ENCODE assay signal across 28 mouse cellular contexts in the genomic region with DNA sequence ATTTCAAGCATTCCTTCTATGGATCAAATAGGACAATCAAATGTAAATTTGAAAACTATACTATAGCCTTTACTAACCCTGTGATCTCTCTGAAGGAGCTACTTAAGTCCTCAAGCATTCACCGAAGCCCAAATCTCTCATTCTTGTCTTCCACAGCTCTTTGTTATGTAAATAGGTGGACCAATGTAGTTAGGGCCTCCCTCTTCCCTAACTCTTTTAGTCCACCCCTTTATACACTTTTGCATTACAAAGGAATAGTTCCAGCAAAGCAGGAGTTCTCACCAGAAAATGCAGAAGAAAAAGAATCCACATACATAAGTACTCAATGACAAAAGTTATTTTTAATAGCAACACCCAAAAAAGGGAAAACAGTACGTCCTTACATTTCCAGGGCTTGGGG. TPM values are rescaled to one million over a fixed set of nuclear protein-coding genes. Genes with fewer than 3 reads are reported as not detected.
DNase-seq lines count a peak whose midpoint lies in the region; ATAC-seq lines count a peak whose summit lies in the region.
"Had no signal": no experiment of that assay in that cellular context is flagged by ENCODE, and none has a peak within 500 bp of the region (broad histone marks: within the 10 kb centered on the region; RNA-seq: fewer than 3 reads in every experiment).

No protein-coding gene starts in this region.

- no peak overlapping the region for H3K4me2 ChIP-seq in hindbrain, embryonic 11.5 days (replicated peaks; ENCODE audit: low read depth, low read length)
- no peak overlapping the region for H3K4me2 ChIP-seq in hindbrain, embryonic 14.5 days (replicated peaks)
- no peak overlapping the region for H3K4me2 ChIP-seq in heart, embryonic 11.5 days
- H3K4me2 ChIP-seq: embryonic facial prominence, embryonic 12.5 days; embryonic facial prominence, embryonic 15.5 days; forebrain, embryonic 12.5 days; heart, embryonic 13.5 days; hindbrain, embryonic 12.5 days had no signal

- no peaks in the 10 kb centered on the region for H3K4me1 ChIP-seq in hindbrain, embryonic 11.5 days (replicated peaks; ENCODE audit: control insufficient read depth, insufficient read depth, low read length)
- no peaks in the 10 kb centered on the region for H3K4me1 ChIP-seq in hindbrain, embryonic 14.5 days (replicated peaks; ENCODE audit: control insufficient read depth, insufficient read depth, low read length)
- no peaks in the 10 kb centered on the region for H3K4me1 ChIP-seq in heart, embryonic 11.5 days (ENCODE audit: control insufficient read depth, insufficient read depth, low read length)
- H3K4me1 ChIP-seq: embryonic facial prominence, embryonic 12.5 days; embryonic facial prominence, embryonic 15.5 days; forebrain, embryonic 12.5 days; heart, embryonic 13.5 days; hindbrain, embryonic 12.5 days had no signal

- H3K27me3 ChIP-seq in hindbrain, embryonic 11.5 days (ENCODE audit: control insufficient read depth, insufficient read depth, low read length) = no peaks in the 10 kb centered on the region
- H3K27me3 ChIP-seq in hindbrain, embryonic 14.5 days (ENCODE audit: control insufficient read depth, insufficient read depth, low read length) = no peaks in the 10 kb centered on the region
- no peaks in the 10 kb centered on the region for H3K27me3 ChIP-seq in heart, embryonic 11.5 days (ENCODE audit: control insufficient read depth, insufficient read depth, low read length)
- H3K27me3 ChIP-seq: CH12.LX; embryonic facial prominence, embryonic 12.5 days; embryonic facial prominence, embryonic 15.5 days; forebrain, embryonic 12.5 days; heart, embryonic 13.5 days; hindbrain, embryonic 12.5 days had no signal

- no peak overlapping the region for H3K27ac ChIP-seq in hindbrain, embryonic 11.5 days (ENCODE audit: low read depth, low read length)
- no peak overlapping the region for H3K27ac ChIP-seq in hindbrain, embryonic 14.5 days
- H3K27ac ChIP-seq in heart, embryonic 11.5 days (ENCODE audit: low read depth, low read length) = no peak overlapping the region
- H3K27ac ChIP-seq: embryonic facial prominence, embryonic 12.5 days; embryonic facial prominence, embryonic 15.5 days; forebrain, embryonic 12.5 days; heart, embryonic 13.5 days; hindbrain, embryonic 12.5 days had no signal

- WGBS in hindbrain, embryonic 11.5 days = 34% methylated on average over 2 of the region's 2 CpGs
- WGBS in hindbrain, embryonic 14.5 days = 20% methylated on average over 2 of the region's 2 CpGs
- 65% methylated on average over 2 of the region's 2 CpGs for WGBS in heart, embryonic 11.5 days (ENCODE audit: insufficient replicate concordance)

- no peak overlapping the region for H3K9ac ChIP-seq in hindbrain, embryonic 11.5 days (ENCODE audit: low read depth, low read length)
- no peak overlapping the region for H3K9ac ChIP-seq in hindbrain, embryonic 14.5 days
- no peak overlapping the region for H3K9ac ChIP-seq in heart, embryonic 11.5 days (ENCODE audit: low read depth, low read length)
- H3K9ac ChIP-seq: embryonic facial prominence, embryonic 12.5 days; embryonic facial prominence, embryonic 15.5 days; forebrain, embryonic 12.5 days; heart, embryonic 13.5 days; hindbrain, embryonic 12.5 days had no signal

- 0 out of 2 replicates have a peak, but pooled peaks have one; percentile 53 for ATAC-seq in hindbrain, embryonic 11.5 days (ENCODE audit: low FRiP score)
- ATAC-seq in hindbrain, embryonic 14.5 days (ENCODE audit: low FRiP score) = no peak
- ATAC-seq in heart, embryonic 11.5 days (replicated peaks; ENCODE audit: insufficient number of reproducible peaks, low FRiP score, low TSS enrichment) = no peak
- ATAC-seq: hindbrain, embryonic 16.5 days; intestine, embryonic 16.5 days had no signal

- H3K36me3 ChIP-seq in hindbrain, embryonic 11.5 days (ENCODE audit: control insufficient read depth, insufficient read depth, low read length) = no peaks in the 10 kb centered on the region
- H3K36me3 ChIP-seq in hindbrain, embryonic 14.5 days (replicated peaks; ENCODE audit: control insufficient read depth, insufficient read depth) = no peaks in the 10 kb centered on the region
- no peaks in the 10 kb centered on the region for H3K36me3 ChIP-seq in heart, embryonic 11.5 days (ENCODE audit: control insufficient read depth, insufficient read depth, low read length)
- H3K36me3 ChIP-seq: embryonic facial prominence, embryonic 12.5 days; embryonic facial prominence, embryonic 15.5 days; forebrain, embryonic 12.5 days; heart, embryonic 13.5 days; hindbrain, embryonic 12.5 days had no signal

- H3K4me3 ChIP-seq in hindbrain, embryonic 11.5 days (ENCODE audit: low read depth, low read length) = no peak overlapping the region
- H3K4me3 ChIP-seq in hindbrain, embryonic 14.5 days (replicated peaks; ENCODE audit: low read length) = no peak overlapping the region
- no peak overlapping the region for H3K4me3 ChIP-seq in heart, embryonic 11.5 days (ENCODE audit: low read depth, low read length)
- H3K4me3 ChIP-seq: embryonic facial prominence, embryonic 12.5 days; embryonic facial prominence, embryonic 15.5 days; forebrain, embryonic 12.5 days; heart, embryonic 13.5 days; hindbrain, embryonic 12.5 days had no signal

- DNase-seq in embryo, embryonic 11 days = peak; percentile 19
- no peak for DNase-seq in embryo, embryonic 10 days (ENCODE audit: low spot score)
- DNase-seq in hindbrain, embryonic 11.5 days (ENCODE audit: low spot score) = no peak
- DNase-seq in hindbrain, embryonic 14.5 days (ENCODE audit: low spot score) = no peak
- DNase-seq in ES-CJ7 (ENCODE audit: low read depth, low spot score) (peak; percentile 84), R1 (ENCODE audit: low read depth, low spot score) (peak; percentile 90)
- DNase-seq in thymus, postnatal 10 days (ENCODE audit: low spot score in 2 of 2) = no peak
- DNase-seq: adrenal gland, adult 8-10 months; adrenal gland, postnatal 25 days; B cell, adult 2 months; cerebellum, adult 18-20 months; cerebellum, adult 9-10 months; cerebellum, postnatal 14 days; gastrocnemius, postnatal 25 days; heart, adult 18-20 months; heart, postnatal 14 days; heart, postnatal 4 days; kidney, adult 18-20 months; kidney, adult 9 months had no signal

- no peaks in the 10 kb centered on the region for H3K9me3 ChIP-seq in hindbrain, embryonic 11.5 days (ENCODE audit: control insufficient read depth, low read length)
- no peaks in the 10 kb centered on the region for H3K9me3 ChIP-seq in hindbrain, embryonic 14.5 days (ENCODE audit: control insufficient read depth, low read length)
- no peaks in the 10 kb centered on the region for H3K9me3 ChIP-seq in heart, embryonic 11.5 days (replicated peaks; ENCODE audit: control insufficient read depth, low read length)
- H3K9me3 ChIP-seq: embryonic facial prominence, embryonic 12.5 days; embryonic facial prominence, embryonic 15.5 days; forebrain, embryonic 12.5 days; heart, embryonic 13.5 days; hindbrain, embryonic 12.5 days had no signal

RNA-seq across cellular contexts. Expression of a gene that starts 47.3 kb away (rescaled TPM):
- polyA plus RNA-seq in hindbrain, embryonic 11.5 days (2014; fragmentation: Nextera tagmentation; extraction: Ambion mirVana) = 103 and 112 TPM in 2 replicates
- 172 and 195 TPM in 2 replicates for polyA plus RNA-seq in hindbrain, embryonic 14.5 days (2014; fragmentation: Nextera tagmentation; extraction: Ambion mirVana)
- polyA plus RNA-seq in heart, embryonic 11.5 days (2014; fragmentation: Nextera tagmentation; extraction: Ambion mirVana) = 2.3 and 2.5 TPM in 2 replicates

Comparison
In these comparisons a context has a peak if more than half of its experiments do, and no peak if none do; other contexts are left out.
1. DNase-seq: peak in embryo, embryonic 11 days (single experiment), ES-CJ7 (single experiment) and R1 (single experiment); none in embryo, embryonic 10 days (single experiment), hindbrain, embryonic 11.5 days (single experiment), hindbrain, embryonic 14.5 days (single experiment) and thymus, postnatal 10 days (0 of 2).
2. RNA of a gene that starts 47.3 kb away (polyA plus RNA-seq): 172 to 195 TPM in hindbrain, embryonic 14.5 days and 103 to 112 TPM in hindbrain, embryonic 11.5 days; 2.3 to 2.5 TPM in heart, embryonic 11.5 days; every median in the first group is over 10 times any median in the second.